Mouse (Mus musculus) CH12.LX (cell line): Measurements from ENCODE around the gene Isoc2a. TPM values are rescaled to one million over a fixed set of nuclear protein-coding genes. Genes with fewer than 3 reads are reported as not detected.

Source experiments
- DNase-seq: peaks from one replicate; pipeline ENCODE4 v3.0.0-alpha.2; 2013; ENCODE audit errors: extremely low read depth
- H3K27ac ChIP-seq: 2 replicates; pipeline ENCODE4 v1.5.1; 2012; ENCODE audit warnings: low read depth, mild to moderate bottlenecking, control low read depth, moderate library complexity; ENCODE audit not compliant: insufficient read depth
- H3K27me3 ChIP-seq: replicated peaks from 2 replicates; pipeline ENCODE3; 2012; ENCODE audit warnings: inconsistent platforms
- H3K36me3 ChIP-seq, 2 experiments: replicated peaks in 1 of 2; 2 replicates each; pipeline versions ENCODE3 to v1.6.1; 2012; ENCODE audit warnings: inconsistent platforms in 1 of 2, low read length in 1 of 2, mild to moderate bottlenecking in 1 of 2, mixed read lengths in 1 of 2, moderate library complexity in 1 of 2; ENCODE audit not compliant: control insufficient read depth in 1 of 2, insufficient read depth in 1 of 2
- H3K4me1 ChIP-seq, 2 experiments: 2 replicates each; pipeline ENCODE4 v1.6.1; 2012; ENCODE audit warnings: inconsistent platforms in 1 of 2, moderate library complexity in 1 of 2; ENCODE audit not compliant: insufficient read depth in 2 of 2, control insufficient read depth in 1 of 2
- H3K4me2 ChIP-seq: 2 replicates; pipeline ENCODE4 v1.6.1; 2012; ENCODE audit warnings: low read depth, mild to moderate bottlenecking, control low read depth; ENCODE audit not compliant: poor library complexity, insufficient read depth, severe bottlenecking
- H3K4me3 ChIP-seq, 3 experiments: fragments of 150-350 bp in 1 of 3; sonication (generic) in 1 of 3; replicated peaks in 1 of 3; 2 replicates each; pipeline versions ENCODE3 to v1.5.1; 2011 to 2012; ENCODE audit warnings: low read depth in 2 of 3, low read length in 2 of 3, mild to moderate bottlenecking in 2 of 3, moderate library complexity in 2 of 3, control low read depth in 1 of 3, improper control_type of control experiment in 1 of 3, inconsistent platforms in 1 of 3, mixed read lengths in 1 of 3; ENCODE audit not compliant: poor library complexity in 1 of 3
- H3K79me2 ChIP-seq: replicated peaks from 2 replicates; pipeline ENCODE4 v1.6.1; 2012; ENCODE audit warnings: mild to moderate bottlenecking, moderate library complexity; ENCODE audit not compliant: control insufficient read depth, poor library complexity, insufficient read depth, severe bottlenecking; ENCODE audit errors: extremely low read depth
- H3K9ac ChIP-seq: 2 replicates; pipeline ENCODE4 v1.6.1; 2012; ENCODE audit warnings: low read depth, mild to moderate bottlenecking, control low read depth, moderate library complexity; ENCODE audit not compliant: insufficient read depth
- H3K9me3 ChIP-seq: replicated peaks from 2 replicates; pipeline ENCODE3; 2012; ENCODE audit warnings: low read length, inconsistent platforms, mixed read lengths
- BHLHE40 ChIP-seq: IDR thresholded peaks from 2 replicates; pipeline ENCODE4 v1.6.1; 2011; ENCODE audit warnings: mild to moderate bottlenecking, low read depth, low read length, improper control_type of control experiment
- CHD1 ChIP-seq: IDR thresholded peaks from 2 replicates; pipeline ENCODE4 v1.6.1; 2012; ENCODE audit warnings: low read depth, low read length, improper control_type of control experiment, inconsistent platforms
- CHD2 ChIP-seq: IDR thresholded peaks from 2 replicates; pipeline ENCODE4 v1.6.1; 2011; ENCODE audit warnings: low read length, improper control_type of control experiment
- CTCF ChIP-seq, 2 experiments: IDR thresholded peaks in 1 of 2; conservative IDR thresholded peaks in 1 of 2; 2 replicates each; pipeline ENCODE4 v1.5.1; 2011 to 2012; ENCODE audit warnings: low read depth in 2 of 2, low read length in 2 of 2, improper control_type of control experiment in 1 of 2, inconsistent platforms in 1 of 2, mild to moderate bottlenecking in 1 of 2, moderate library complexity in 1 of 2
- E2F4 ChIP-seq: IDR thresholded peaks from 2 replicates; pipeline ENCODE4 v1.6.1; 2011; ENCODE audit warnings: low read depth, low read length, improper control_type of control experiment; ENCODE audit not compliant: insufficient replicate concordance
- ELF1 ChIP-seq: IDR thresholded peaks from 2 replicates; pipeline ENCODE4 v1.6.1; 2014; ENCODE audit warnings: low read depth, mild to moderate bottlenecking, inconsistent platforms, low read length, improper control_type of control experiment
- EP300 ChIP-seq: IDR thresholded peaks from 2 replicates; pipeline ENCODE4 v1.6.1; 2011; ENCODE audit warnings: low read length, improper control_type of control experiment
- ETS1 ChIP-seq: conservative IDR thresholded peaks from 2 replicates; pipeline ENCODE4 v1.6.1; 2012; ENCODE audit warnings: low read depth, mild to moderate bottlenecking, inconsistent platforms, low read length, improper control_type of control experiment, moderate library complexity
- GABPA ChIP-seq: IDR thresholded peaks from 2 replicates; pipeline ENCODE4 v1.6.1; 2012; ENCODE audit warnings: low read depth, low read length, improper control_type of control experiment, inconsistent platforms; ENCODE audit not compliant: insufficient replicate concordance
- HCFC1 ChIP-seq: IDR thresholded peaks from 2 replicates; pipeline ENCODE4 v1.6.1; 2012; ENCODE audit warnings: low read depth, mild to moderate bottlenecking, inconsistent platforms, low read length, improper control_type of control experiment
- IRF4 ChIP-seq: IDR thresholded peaks from 2 replicates; pipeline ENCODE4 v1.6.1; 2014; ENCODE audit warnings: low read depth, mild to moderate bottlenecking, inconsistent platforms, low read length, improper control_type of control experiment
- JUN ChIP-seq: IDR thresholded peaks from 2 replicates; pipeline ENCODE4 v1.6.1; 2011; ENCODE audit warnings: low read depth, mild to moderate bottlenecking, low read length, improper control_type of control experiment, moderate library complexity; ENCODE audit not compliant: insufficient read depth
- JUND ChIP-seq: conservative IDR thresholded peaks from 2 replicates; pipeline ENCODE4 v1.6.1; 2011; ENCODE audit warnings: low read depth, low read length, improper control_type of control experiment
- KAT2A ChIP-seq: IDR thresholded peaks from 2 replicates; pipeline ENCODE4 v1.6.1; 2012; ENCODE audit warnings: low read length, improper control_type of control experiment, inconsistent platforms; ENCODE audit not compliant: insufficient replicate concordance
- MAFK ChIP-seq: IDR thresholded peaks from 2 replicates; pipeline ENCODE4 v1.6.1; 2011; ENCODE audit warnings: low read length, improper control_type of control experiment; ENCODE audit not compliant: insufficient replicate concordance
- MAX ChIP-seq: IDR thresholded peaks from 2 replicates; pipeline ENCODE4 v1.6.1; 2011; ENCODE audit warnings: low read length, improper control_type of control experiment
- MAZ ChIP-seq: IDR thresholded peaks from 2 replicates; pipeline ENCODE4 v1.6.1; 2012; ENCODE audit warnings: low read depth, mild to moderate bottlenecking, inconsistent platforms, low read length, improper control_type of control experiment, moderate library complexity
- MEF2A ChIP-seq: IDR thresholded peaks from 2 replicates; pipeline ENCODE4 v1.6.1; 2014; ENCODE audit warnings: low read depth, mild to moderate bottlenecking, inconsistent platforms, low read length, improper control_type of control experiment, borderline replicate concordance
- MXI1 ChIP-seq: IDR thresholded peaks from 2 replicates; pipeline ENCODE4 v1.6.1; 2011; ENCODE audit warnings: mild to moderate bottlenecking, low read depth, low read length, improper control_type of control experiment
- MYC ChIP-seq: IDR thresholded peaks from 2 replicates; pipeline ENCODE4 v1.6.1; 2011; ENCODE audit warnings: low read depth, mild to moderate bottlenecking, improper control_type of control experiment, low read length
- NELFE ChIP-seq: IDR thresholded peaks from 2 replicates; pipeline ENCODE4 v1.6.1; 2011; ENCODE audit warnings: low read depth, low read length, improper control_type of control experiment
- NRF1 ChIP-seq: IDR thresholded peaks from 2 replicates; pipeline ENCODE4 v1.6.1; 2014; ENCODE audit warnings: low read depth, mild to moderate bottlenecking, inconsistent platforms, low read length, improper control_type of control experiment, moderate library complexity
- PAX5 ChIP-seq: IDR thresholded peaks from 2 replicates; pipeline ENCODE4 v1.6.1; 2012; ENCODE audit warnings: low read length, inconsistent platforms, mixed read lengths
- POLR2A ChIP-seq: IDR thresholded peaks from 2 replicates; pipeline ENCODE4 v1.6.1; 2011; ENCODE audit warnings: low read depth, mild to moderate bottlenecking, improper control_type of control experiment, low read length
- POLR2AphosphoS2 ChIP-seq: IDR thresholded peaks from 2 replicates; pipeline ENCODE4 v1.6.1; 2011; ENCODE audit warnings: low read depth, low read length, improper control_type of control experiment
- RAD21 ChIP-seq: IDR thresholded peaks from 2 replicates; pipeline ENCODE4 v1.6.1; 2011; ENCODE audit warnings: low read depth, mild to moderate bottlenecking, low read length, improper control_type of control experiment, moderate library complexity
- RCOR1 ChIP-seq: conservative IDR thresholded peaks from 2 replicates; pipeline ENCODE4 v1.6.1; 2012; ENCODE audit warnings: low read depth, mild to moderate bottlenecking, inconsistent platforms, low read length, improper control_type of control experiment
- SIN3A ChIP-seq: IDR thresholded peaks from 2 replicates; pipeline ENCODE4 v1.6.1; 2012; ENCODE audit warnings: low read length, improper control_type of control experiment, inconsistent platforms
- SMC3 ChIP-seq: IDR thresholded peaks from 2 replicates; pipeline ENCODE4 v1.6.1; 2011; ENCODE audit warnings: low read depth, low read length, improper control_type of control experiment
- TBP ChIP-seq: conservative IDR thresholded peaks from 2 replicates; pipeline ENCODE4 v1.6.1; 2011; ENCODE audit warnings: low read depth, low read length, improper control_type of control experiment
- TCF12 ChIP-seq: IDR thresholded peaks from 2 replicates; pipeline ENCODE4 v1.6.1; 2014; ENCODE audit warnings: low read depth, mild to moderate bottlenecking, inconsistent platforms, low read length, improper control_type of control experiment
- UBTF ChIP-seq: IDR thresholded peaks from 2 replicates; pipeline ENCODE4 v1.6.1; 2012; ENCODE audit warnings: low read depth, mild to moderate bottlenecking, inconsistent platforms, low read length, improper control_type of control experiment, moderate library complexity
- USF1 ChIP-seq: IDR thresholded peaks from 2 replicates; pipeline ENCODE4 v1.6.1; 2014; ENCODE audit warnings: low read depth, mild to moderate bottlenecking, inconsistent platforms, low read length, improper control_type of control experiment
- USF2 ChIP-seq: conservative IDR thresholded peaks from 2 replicates; pipeline ENCODE4 v1.6.1; 2011; ENCODE audit warnings: low read depth, low read length, improper control_type of control experiment
- ZC3H11A ChIP-seq: IDR thresholded peaks from 2 replicates; pipeline ENCODE4 v1.6.1; 2012; ENCODE audit warnings: low read depth, mild to moderate bottlenecking, inconsistent platforms, low read length, improper control_type of control experiment
- ZKSCAN1 ChIP-seq: IDR thresholded peaks from 2 replicates; pipeline ENCODE4 v1.6.1; 2012; ENCODE audit warnings: low read depth, inconsistent platforms, low read length, improper control_type of control experiment, borderline replicate concordance
- ZMIZ1 ChIP-seq: IDR thresholded peaks from 2 replicates; pipeline ENCODE4 v1.6.1; 2012; ENCODE audit warnings: low read depth, mild to moderate bottlenecking, inconsistent platforms, low read length, improper control_type of control experiment
- ZNF384 ChIP-seq: IDR thresholded peaks from 2 replicates; pipeline ENCODE4 v1.6.1; 2012; ENCODE audit warnings: low read depth, low read length, improper control_type of control experiment, inconsistent platforms
- dilution Hi-C: fragments of 300-500 bp; cut with MboI; formaldehyde crosslinking; loops from 2 replicates; pipeline ENCODE4 v1.14.3; 2020; ENCODE audit warnings: low sequenced_read_pairs; ENCODE audit not compliant: extremely low pct_unique_long_range_greater_than_20kb, extremely low pct_ligation_motif_present
- in situ Hi-C: fragments of 300-500 bp; cut with MboI; formaldehyde crosslinking; loops from 3 replicates; pipeline ENCODE4 v1.14.3; 2019; ENCODE audit warnings: low sequenced_read_pairs, low pct_ligation_motif_present, low pct_unique_long_range_greater_than_20kb, mixed read lengths
- polyA plus RNA-seq: library from polyadenylated mRNA; unstranded; fragments of >175 nt; gene quantifications from 2 replicates; pipeline ENCODE4 v1.2.1, GENCODE M21; 2012; ENCODE audit warnings: low read depth; ENCODE audit not compliant: insufficient read length
- total RNA-seq, 2 experiments: library from RNA; depleted of rRNA; stranded (reverse); fragments of 300-350 nt in 1 of 2; fragments of >200 nt in 1 of 2; gene quantifications; 2 replicates each; pipeline ENCODE4 v1.2.3; 2012 to 2014

Gene Isoc2a
- 15.3 and 15.4 TPM in 2 replicates for total RNA-seq (2012; rRNA removed)
- 8.4 and 8.6 TPM in 2 replicates for total RNA-seq (2014; rRNA removed)
- 12.9 and 19.0 TPM in 2 replicates for polyA plus RNA-seq

- Histone ChIP-seq H3K4me3 (peak within 1 kb of the TSS; percentile 66 to 85 (median 78)), H3K36me3 (peaks cover 0 to under 1% of the 10 kb centered on the region in 2 experiments), H3K9ac (peak within 1 kb of the TSS; percentile 73), H3K27me3 (no peaks in the 10 kb centered on the region), H3K27ac (no peak within 1 kb of the TSS), H3K4me1 (peaks cover 6 to 14% of the 10 kb centered on the region in 2 experiments), H3K79me2 (no peaks in the 10 kb centered on the region), H3K9me3 (peaks cover under 1% of the 10 kb centered on the region), H3K4me2 (peak within 1 kb of the TSS; percentile 99)
- dilution Hi-C loops (no loop called here), in situ Hi-C loops (no loop called here)
- peak; percentile 75; the same call in 1 of the 2 replicates for TF ChIP-seq MAX
- TF ChIP-seq CHD2 = peak; percentile 94
- TF ChIP-seq JUN = no peak
- TF ChIP-seq TBP = peak; percentile 90
- TF ChIP-seq TCF12 = peak; percentile 84
- TF ChIP-seq JUND = no peak
- TF ChIP-seq NELFE = peak; percentile 80
- TF ChIP-seq MEF2A = peak; percentile 7; the same call in 1 of the 2 replicates
- TF ChIP-seq MXI1 = peak; percentile 90; the same call in 1 of the 2 replicates
- no peak for TF ChIP-seq EP300
- no peak for TF ChIP-seq ZNF384
- no peak for TF ChIP-seq BHLHE40
- TF ChIP-seq ZC3H11A = no peak
- TF ChIP-seq PAX5 = no peak
- TF ChIP-seq POLR2A = peak; percentile 95
- TF ChIP-seq ZKSCAN1 = no peak
- TF ChIP-seq CTCF (conservative IDR thresholded peaks at IDR 0.05 in 1 of 2, IDR thresholded peaks at IDR 0.05 in 1 of 2; ENCODE audit: low read depth in 2 of 2, low read length in 2 of 2) = no peak
- peak; percentile 46 for TF ChIP-seq USF1
- TF ChIP-seq ZMIZ1 = peak; percentile 54
- no peak for TF ChIP-seq ETS1
- no peak for TF ChIP-seq UBTF
- TF ChIP-seq MYC = peak; percentile 58
- no peak for TF ChIP-seq NRF1
- TF ChIP-seq MAZ = no peak
- no peak; the same call in 1 of the 2 replicates for TF ChIP-seq USF2
- TF ChIP-seq POLR2AphosphoS2 = no peak
- no peak for TF ChIP-seq KAT2A
- TF ChIP-seq IRF4 = no peak
- TF ChIP-seq SIN3A = peak; percentile 72
- TF ChIP-seq HCFC1 = peak; percentile 24; the same call in 1 of the 2 replicates
- TF ChIP-seq GABPA = no peak
- no peak for TF ChIP-seq RCOR1
- TF ChIP-seq ELF1 = peak; percentile 81
- no peak for TF ChIP-seq SMC3
- no peak for TF ChIP-seq E2F4
- TF ChIP-seq MAFK = no peak
- no peak for TF ChIP-seq RAD21
- TF ChIP-seq CHD1 = no peak
- DNase-seq = peak; percentile 96
Observed at GRCm38 (mm10) chr7:4876753-4877221, at the start of gene Isoc2a. Gene Isoc2a (plus strand): TSS chr7:4877153.
